Mouse (Mus musculus) cerebellum, adult 9-11 months (tissue): ENCODE results near the gene Ap1s3.

Source experiments
- DNase-seq: peaks from one replicate; pipeline ENCODE4 v3.0.0; 2022

The Ap1s3 gene

DNA sequence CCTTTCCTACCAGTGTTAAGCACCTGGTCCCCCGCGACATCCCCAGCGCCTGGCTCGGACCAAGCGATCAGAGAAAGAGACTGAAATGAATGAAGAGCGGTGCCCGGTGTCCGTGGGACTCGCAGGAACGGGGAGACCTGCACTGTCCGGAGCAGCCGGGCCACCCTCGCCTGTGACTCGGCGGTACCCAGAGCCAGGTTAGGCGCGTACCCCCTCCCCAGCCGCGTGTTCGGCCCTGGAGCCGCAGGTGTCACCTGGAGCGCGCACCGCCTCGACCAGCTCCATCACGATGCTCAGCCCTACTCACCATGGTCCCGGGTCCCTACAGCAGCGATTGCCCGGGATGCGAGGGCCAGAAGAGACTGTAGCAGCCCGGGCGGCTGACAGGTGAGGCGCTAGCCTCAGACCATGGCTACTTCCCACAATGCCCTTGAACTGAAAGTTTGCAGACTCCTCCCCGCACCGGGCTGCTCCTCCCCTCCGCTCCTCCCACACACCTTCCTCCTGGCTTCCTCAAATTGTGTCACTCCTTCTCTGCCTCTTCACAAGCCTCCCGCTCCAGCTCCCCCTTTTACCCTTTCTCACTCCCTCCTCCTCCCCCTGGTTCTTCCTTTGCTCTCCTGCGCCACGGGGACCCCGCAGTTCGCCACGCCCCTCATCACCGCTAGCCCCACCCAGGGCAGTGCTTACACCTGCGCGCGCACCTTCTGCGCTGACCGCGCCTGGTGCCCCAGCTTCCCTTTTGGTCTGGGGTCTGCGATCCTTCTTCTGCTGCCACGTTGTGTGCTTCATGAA, at the start of gene Ap1s3:
Ap1s3 (minus strand) TSS at position 430 of the 795 bp plus-strand sequence.
- peak; percentile 69 for DNase-seq

DNA sequence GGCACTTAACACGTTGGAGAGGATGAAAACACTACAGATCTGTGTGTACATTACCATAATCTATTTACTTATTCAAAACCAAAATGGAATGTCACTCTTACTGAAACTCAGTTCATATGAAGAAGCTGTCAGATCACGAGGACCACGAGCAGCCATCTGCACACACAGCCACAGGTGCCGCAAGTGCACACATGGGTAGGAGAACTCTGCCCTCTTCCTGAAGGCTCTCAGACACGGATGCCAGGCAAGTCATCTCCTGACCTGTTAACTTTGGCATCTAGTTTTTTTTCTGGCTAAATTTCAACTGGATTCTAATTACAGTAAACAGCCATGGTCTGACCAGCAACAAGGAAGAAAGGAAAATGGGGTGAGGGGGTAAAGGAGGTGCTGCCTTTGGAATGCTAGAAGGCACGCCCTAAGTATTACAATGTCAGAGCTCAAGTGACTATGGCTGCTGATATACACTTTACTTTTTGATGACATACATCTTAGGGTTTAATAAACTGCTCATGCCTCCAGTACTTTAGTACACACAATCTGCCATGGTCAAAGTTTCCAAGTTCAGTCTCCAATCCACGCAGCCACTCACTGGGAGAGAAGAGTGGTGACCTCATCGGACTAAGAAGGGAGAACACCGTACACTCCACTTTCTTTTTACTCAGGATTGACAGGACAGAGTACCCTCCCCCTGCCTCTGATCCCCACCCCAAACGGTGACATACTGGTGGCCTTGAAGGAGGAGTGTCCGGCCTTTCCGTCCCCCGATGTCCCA, 42.6 kb upstream of the Ap1s3 start:
- DNase-seq, result no peak

DNA sequence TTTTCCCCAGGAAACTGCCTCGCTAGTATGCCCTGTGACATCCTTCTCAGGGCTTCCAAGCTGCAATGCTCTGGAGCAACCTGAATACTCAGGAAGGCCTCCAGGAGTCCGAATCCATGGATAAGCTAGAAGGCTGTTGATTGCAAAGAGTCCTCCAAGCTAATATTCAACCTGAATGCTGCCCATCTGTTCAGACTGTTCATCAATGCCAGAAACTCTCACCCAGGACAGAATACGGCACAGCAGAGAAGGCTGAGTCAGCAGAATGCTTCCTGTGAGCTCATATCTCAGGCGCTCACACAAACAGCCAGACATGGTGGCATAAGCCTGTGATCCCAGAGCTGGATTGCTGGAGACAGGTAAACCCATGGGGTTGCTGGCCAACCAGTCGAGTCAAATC, 41.3 kb upstream of the Ap1s3 start:
- DNase-seq, result no peak

DNA sequence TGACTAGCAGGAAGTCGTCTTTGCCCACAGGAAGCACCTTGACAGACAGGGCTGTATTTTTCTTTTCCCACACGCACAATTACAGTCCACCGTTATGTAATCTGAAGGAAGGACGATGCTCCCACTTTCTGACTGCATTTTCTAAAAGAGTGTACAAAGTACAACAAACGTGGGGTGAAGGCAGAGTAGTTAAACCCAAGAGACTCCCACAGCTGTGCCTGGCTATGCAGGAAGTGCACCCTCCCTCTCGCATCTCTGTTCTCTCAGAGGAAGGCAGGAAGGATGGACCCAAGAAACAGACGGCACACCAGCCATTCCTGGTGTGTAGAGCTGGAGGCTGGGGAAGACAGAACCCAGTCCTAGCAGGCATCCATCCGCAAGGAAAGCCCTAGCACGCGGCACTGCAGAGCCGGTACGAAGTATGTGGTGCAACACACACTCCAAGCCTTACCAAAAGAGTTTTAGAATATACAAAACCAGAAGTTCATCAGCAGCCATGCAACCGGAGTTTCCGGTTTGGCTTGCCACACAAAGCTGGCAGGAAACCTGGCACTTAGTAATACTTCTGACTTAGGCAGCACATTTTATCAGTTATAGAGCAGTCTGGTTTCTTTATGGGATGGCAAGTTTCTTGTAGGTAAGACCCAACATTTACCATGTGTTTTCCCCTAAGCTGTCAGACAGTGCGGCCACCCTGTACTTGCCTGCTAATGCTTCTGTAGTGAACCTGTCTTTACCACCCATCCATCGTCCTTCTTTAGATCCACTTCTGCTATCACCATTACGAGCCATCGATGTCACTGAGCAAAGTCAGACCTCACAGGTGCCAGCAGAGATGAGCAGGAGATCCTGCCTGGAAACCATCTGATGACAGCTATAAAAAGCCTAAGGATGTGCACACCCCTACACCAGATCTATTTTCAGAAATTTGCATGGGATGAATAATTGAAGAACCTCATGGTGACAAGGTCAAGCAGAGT, 39.7 kb upstream of the Ap1s3 start:
- no peak for DNase-seq

DNA sequence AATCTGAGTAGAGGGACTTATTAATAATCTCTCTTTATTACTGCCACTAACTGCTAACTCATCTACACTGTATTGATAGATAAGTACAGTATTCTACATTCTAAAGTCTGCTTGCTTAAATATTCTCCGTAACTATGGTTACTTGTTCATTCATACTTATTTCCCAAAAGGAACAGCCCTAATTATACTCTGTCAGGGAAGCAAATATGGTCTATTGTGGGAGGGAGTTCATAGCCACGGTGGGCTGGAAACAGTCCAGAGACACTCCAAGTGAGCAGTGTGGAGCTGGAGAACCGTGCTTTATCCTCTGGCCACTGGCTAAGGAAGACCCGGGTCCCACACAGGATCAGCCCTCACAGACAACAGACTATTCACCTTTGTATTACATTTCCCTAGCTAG, 38.9 kb upstream of the Ap1s3 start:
- DNase-seq, result no peak

DNA sequence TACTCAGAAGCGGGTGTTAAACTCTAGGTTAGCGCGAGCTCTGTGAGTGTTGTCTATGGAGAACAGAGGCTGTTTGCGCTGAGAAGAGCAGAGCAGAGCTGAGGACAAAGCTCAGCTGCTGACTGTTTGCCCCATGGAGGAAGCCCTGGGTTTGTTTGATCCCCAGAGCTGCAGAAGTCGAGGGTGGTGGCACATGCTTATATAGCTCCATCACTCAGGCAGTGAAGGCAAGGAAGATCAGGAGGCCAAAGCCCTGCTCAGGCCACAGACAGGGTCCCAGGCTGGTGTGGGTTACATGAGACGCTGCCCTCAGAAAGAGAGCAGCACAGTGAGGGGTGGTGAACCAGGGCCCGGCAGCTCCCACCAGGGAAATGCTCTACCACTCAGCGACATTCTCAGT, 38.4 kb upstream of the Ap1s3 start:
- DNase-seq, result no peak

DNA sequence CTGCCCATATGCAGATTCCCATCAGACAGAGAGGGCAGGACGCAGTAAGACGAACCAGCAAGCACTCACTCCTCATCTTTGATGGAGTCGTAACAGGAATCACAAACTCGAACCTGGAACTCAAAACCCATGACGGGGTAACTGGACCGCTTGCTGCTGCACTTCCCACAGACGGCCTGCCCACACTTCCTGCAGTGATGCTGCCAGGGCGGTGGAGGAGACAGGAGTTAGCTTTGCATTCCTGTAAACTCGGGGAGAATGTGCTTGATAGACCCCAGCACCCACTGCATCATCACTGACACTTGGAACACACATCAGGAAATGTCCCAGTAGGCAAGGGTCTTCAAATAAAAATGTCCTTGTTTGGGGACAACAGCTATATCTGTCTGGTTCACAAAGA, 35.6 kb upstream of the Ap1s3 start:
- DNase-seq, result no peak

DNA sequence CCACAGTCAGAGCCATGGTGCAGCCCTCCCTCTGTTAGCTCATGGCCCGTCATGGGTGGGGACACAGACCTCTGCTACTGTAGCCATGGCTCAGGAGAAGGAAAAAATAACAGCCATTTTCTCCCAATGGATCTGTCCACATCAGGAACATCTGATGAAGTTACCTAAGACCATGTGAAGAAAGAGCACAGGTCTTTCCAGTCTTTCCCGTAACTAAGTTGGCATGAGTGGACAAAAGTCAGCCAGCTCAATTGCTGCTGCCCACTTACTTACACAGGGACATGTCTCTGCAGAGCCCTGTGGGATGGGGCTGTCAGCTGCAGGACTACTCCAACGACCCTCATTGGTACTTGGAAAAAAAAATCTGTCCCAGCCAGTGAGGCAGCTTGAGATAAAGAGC, 34.9 kb upstream of the Ap1s3 start:
- no peak for DNase-seq

DNA sequence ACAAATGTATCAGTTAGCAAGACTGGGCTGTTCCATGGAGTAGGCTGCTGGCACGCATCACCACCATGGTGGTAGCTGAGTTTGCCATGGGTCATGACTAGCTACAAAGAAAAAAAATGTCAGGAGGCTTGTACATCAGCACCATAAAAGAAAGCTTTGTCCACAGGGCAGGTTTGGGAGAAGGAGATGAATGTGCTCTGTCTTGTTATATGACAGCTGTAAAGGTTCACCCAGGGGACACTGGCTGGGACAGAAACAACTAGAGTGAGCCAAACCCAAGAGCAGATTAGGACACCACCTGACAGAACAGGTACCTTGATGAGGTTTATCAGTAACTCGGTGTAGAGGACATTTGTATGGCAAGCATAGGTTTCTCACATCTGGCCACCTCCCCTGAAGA, 32.9 kb upstream of the Ap1s3 start:
- DNase-seq, result no peak

DNA sequence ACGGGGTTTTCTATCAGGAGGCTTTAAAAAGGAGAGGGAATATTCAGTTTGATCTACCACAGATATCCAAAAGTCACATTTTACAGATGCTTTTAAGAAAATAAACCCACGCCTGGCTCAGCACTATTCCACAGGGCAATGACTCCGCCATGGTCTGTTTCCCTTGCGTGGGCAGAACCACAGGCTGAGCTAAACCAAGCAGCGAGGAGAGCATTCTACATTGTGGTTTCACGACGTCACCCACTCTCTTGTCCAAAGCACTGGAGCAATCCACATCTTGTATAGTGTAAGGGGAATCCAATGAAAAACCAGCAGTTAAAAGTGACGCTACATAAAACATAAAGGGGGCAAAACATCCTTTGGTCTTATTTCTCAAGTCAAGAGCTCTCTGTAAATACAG, 31.7 kb upstream of the Ap1s3 start:
- no peak for DNase-seq

DNA sequence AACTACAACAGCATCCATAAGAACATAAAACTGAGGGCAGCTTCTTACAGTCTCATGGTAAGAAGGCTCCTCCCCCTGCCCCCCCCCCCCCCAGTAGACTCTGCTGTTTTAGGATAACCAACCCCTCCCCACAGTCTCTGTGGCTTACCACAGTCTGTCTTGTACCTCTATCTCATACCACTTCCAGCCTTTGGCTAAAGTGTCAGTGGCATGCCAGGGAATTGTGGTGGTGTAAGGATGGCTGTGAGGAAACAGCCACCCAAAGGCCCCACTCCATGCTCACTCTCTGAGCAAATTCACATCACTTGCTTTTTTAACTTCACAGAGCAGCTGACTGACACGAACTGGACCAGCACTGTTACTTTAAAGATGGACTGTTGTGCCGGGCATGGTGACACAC, 26.7 kb upstream of the Ap1s3 start:
- no peak for DNase-seq

DNA sequence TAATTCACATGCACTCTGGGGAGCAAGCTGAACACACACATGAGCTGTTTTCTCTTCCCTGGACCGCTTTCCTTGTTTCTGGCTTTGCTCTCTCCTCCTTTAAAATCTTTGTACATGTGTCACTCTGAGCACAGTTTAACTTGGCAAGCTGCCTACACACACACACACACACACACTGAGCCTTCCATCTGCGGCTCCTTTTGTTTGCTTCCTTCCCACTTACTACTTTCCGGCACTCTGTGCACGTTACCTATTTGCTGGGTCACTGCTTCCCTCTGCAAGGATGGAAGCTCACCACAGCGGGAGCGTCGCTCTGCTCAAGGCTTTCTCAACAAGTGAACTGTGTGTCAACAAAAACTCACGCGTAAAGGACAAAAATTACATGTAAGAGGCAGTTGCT, 25.6 kb upstream of the Ap1s3 start:
- no peak for DNase-seq

DNA sequence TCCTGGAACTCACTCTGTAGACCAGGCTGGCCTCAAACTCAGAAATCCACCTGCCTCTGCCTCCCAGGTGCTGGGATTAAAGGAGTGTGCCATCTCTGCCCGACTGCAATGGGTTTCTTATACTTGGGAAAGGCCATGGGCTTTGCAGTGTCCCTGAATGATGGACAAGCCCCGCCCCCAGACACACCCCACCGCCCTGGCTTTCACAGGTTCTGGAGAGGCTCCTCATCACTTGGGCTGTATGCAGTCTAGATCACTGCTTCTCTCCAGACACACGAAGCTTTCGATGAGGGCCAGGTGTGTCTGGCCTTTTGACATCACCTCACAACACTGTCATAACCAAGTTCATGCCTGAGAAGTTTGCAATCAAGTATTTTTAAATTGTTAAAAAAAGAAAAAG, 25.2 kb upstream of the Ap1s3 start:
- no peak for DNase-seq

DNA sequence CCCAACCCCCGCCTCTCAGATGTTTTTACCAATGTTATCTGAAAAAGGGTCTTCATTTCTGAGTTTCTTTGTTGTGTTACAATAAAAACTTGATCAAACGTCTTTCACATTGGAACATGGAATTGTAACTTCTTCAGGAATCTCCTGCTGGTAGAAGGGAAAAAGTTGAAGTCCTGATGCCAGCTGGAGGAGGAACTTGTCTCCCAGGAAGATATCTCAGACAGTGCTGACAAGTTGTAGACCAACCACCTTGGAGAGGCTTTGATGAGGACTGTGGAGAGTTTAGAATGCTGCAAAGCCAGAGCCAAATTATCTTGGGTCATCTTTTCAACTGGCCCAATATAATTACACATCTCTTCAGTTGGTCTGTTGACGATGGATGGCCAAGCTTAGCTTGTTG, 20.7 kb upstream of the Ap1s3 start:
- no peak for DNase-seq

DNA sequence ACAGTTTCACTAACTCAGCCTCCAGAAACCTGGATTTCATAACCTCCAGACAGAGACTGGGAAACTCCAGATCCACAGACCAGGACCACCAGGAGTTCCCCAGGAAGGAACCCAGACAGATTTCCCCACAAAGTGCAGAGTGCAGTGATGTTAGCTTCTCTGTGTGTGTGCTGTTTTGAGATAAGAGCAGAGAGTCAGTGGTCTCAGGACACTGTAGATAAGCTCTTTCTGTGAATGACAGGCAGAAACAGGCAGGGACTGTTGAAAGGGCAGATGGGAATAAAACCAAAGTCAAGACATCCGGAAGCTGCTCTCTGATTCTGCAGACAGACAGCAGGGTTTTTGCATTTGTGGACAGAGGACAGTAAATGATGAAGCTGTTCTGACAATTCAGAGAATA, 15.5 kb upstream of the Ap1s3 start:
- no peak for DNase-seq

DNA sequence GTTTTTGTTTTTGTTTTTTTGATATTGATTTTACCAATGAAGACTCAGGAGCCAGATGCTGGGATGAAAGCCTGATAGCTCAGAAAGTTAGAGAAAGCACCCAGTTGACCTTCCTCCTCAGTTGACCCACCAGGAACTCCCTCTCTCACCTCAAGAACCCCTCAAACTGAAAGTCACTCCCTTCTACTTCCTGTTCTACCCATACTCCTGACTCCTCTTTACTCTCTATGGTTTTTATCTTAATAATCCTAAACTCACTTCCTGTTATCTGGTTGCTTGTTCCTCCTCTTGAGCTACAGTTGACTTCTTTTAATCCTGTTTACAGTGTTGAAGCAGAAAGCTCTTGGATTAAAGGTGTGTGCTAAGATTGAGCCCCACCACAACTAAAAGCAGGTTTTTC, 12.3 kb upstream of the Ap1s3 start:
- DNase-seq, result no peak

DNA sequence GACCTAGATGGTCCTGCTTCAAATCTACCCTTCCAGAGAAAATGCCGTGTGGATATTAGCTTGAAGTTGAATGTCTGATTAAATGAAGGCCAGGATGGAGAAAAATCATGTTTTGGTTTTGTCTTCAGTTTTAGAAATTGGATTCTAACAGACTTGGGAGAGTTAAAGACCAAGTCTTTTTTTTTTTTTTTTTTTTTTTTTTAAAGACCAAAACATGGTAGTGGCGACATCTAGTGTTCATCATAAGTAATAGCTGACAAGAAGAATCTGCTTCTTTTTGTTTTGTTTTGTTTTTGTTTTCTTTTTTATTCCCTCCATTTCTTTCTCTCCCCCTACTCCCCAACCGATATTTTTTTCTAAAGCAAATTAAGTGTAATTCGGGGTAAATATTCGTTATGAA, 11.2 kb upstream of the Ap1s3 start:
- DNase-seq, result no peak

DNA sequence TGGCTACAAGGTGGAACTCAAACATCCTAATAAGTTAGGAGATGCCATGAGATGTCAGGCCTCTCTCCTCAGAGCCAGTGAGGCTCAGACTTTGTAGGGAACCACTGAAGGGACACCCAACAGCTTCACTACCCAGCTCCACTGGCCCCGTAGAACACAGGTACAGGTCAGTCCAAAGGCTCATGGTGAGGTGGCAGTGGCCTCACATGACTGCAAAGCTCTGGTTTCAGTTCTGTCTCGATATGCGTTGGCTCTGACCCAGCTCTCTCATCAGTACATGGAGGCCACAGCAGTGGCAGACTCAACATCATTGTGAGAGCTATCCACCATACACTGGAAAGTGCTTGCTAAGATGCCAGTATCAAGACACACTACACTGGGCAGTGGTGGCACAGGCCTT, 9.0 kb upstream of the Ap1s3 start:
- DNase-seq, result no peak

DNA sequence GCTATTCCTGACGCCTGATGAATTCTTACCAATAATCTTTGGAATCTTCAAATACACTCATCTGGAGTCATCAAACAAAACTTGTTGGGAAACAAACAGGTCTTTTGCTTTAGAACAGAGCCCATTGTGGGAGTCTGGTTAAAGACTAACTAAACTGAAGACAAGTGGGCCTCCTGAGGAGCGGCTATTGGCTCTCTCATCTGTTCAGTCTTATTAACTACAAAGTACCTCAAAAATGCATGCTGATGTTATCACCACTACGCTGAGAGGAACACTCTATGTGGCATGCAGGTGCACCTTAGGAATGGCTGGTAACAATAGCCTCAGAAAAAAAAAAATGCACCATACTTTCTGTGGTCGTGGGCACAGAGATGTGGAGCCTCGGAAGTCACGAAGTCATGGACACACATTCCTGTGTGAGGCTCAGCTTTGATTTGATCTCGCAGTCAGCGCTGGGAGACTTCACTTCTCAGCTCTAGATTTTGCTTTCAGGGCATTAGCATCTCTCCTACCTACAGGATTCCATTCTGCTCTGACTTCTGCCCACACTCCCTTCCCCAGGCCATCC, 6.4 kb upstream of the Ap1s3 start:
- no peak for DNase-seq

DNA sequence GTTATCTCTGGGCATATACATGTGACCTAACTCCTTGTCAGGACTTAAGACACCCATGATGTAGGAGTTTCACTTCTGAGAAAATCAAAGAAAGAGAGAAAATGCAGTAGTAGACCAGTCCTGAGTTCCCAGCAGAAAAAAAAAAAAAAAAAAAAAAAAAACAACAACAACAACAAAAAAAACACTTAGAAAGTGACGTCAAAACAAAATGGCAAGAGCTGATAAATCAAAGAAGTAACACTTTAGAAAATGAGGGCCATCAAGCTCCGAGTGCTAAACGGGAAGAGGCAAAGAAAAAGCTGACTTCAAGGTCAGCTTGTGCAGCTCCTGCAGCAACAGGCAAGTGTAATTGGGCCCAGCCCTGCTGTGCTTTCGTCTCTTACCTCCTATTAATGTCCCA, 3.9 kb upstream of the Ap1s3 start:
- DNase-seq, result no peak

DNA sequence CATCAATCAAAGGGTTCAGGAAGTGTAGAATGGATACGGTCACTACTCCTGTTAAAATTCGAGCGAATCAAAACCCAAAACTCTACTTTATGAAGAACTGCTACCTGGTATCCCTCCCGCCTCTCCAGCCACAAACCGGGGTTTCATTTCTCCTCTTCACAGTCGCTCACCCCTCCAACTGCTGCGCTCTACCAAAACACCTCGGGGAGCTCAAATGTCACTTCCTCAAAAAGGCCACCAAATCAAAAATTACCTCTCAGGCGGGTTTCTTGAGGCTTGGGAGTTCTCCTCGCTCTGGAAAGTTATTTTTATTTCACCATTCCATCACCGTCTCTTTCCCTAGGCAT, 603 bp downstream of the Ap1s3 start:
- no peak for DNase-seq

DNA sequence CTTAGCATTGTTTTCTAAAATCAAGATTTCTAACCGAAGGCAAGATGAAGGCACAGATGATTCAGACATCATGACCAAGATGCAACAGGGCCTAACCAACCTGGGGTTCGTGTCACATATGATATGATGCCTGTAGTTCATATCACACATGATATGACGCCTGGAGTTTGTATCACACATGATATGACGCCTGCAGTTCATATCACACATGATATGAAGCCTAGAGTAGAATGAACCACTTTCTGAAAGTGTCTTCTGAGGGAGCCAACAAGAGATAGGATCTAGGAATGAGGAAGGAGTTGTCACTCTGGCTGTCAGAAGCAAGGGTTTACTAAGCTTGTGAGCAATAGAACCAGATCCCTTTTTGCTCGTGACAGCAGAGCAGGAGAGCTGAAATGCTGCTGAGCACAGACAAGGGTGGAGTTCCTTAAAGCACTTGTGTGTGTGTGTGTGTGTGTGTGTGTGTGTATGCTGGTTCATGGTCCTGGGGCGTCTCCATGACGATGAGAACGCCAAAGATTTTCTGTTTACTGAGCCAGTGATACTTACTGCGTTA, 2.3 kb downstream of the Ap1s3 start:
- no peak for DNase-seq

DNA sequence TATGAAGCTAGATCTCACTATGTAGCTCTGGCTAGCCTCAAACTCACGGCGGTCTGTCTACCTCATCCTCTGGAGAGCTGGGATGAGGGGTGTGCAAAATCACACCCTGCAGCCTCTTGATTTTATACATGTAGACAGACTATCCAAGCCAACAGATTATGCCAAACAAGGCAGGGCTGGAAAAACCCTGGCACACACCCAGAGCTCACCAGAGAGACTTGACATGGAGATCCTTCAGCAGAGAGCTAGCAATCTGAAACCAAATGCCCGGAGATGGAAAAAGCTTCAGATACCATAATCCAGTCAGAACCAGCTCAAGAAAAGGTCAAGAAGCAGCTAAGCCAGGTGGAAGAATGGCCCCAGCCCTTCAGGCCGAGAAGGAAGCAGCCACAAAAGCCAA, 6.9 kb downstream of the Ap1s3 start:
- DNase-seq, result no peak
